Mouse (Mus musculus) CH12.LX (cell line): ENCODE data around the gene Gmpr.

ENCODE experiments used
- CHD1 ChIP-seq: IDR thresholded peaks from 2 replicates; pipeline ENCODE4 v1.6.1; 2012; ENCODE audit warnings: low read depth, low read length, improper control_type of control experiment, inconsistent platforms
- CTCF ChIP-seq, 2 experiments: IDR thresholded peaks in 1 of 2; conservative IDR thresholded peaks in 1 of 2; 2 replicates each; pipeline ENCODE4 v1.5.1; 2011 to 2012; ENCODE audit warnings: low read depth in 2 of 2, low read length in 2 of 2, improper control_type of control experiment in 1 of 2, inconsistent platforms in 1 of 2, mild to moderate bottlenecking in 1 of 2, moderate library complexity in 1 of 2
- PAX5 ChIP-seq: IDR thresholded peaks from 2 replicates; pipeline ENCODE4 v1.6.1; 2012; ENCODE audit warnings: low read length, inconsistent platforms, mixed read lengths

GRCm38 (mm10) chr13:45509366-45509765, 2.1 kb downstream of the Gmpr start:
- TF ChIP-seq CTCF (conservative IDR thresholded peaks at IDR 0.05 in 1 of 2, IDR thresholded peaks at IDR 0.05 in 1 of 2; ENCODE audit: low read depth in 2 of 2, low read length in 2 of 2) (no peak), CHD1 (no peak), PAX5 (no peak)
